Mouse (Mus musculus): Measurements from ENCODE around the gene Ngly1.

DNA sequence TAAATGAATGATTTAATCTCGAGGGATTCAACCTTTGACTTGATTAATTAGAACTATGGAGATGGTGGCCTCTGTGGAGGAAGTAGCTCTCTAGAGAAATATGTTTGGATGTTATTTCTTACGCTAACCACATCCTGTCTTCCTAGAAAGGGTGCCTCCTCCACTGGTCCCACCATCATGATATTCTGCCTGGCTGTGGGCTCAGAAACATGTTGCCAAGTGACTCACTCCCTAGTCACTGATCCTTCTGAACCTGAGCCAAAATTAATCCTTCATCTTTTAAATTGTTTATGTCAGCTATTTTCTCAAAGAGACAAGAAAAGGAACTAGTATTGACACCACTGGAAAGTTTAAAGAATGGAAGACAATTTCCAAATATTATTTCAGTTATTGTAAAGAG is 7.1 kb downstream of the Ngly1 start:
- TF ChIP-seq CTCF (IDR thresholded peaks at IDR 0.05) (no peak), POLR2A (IDR thresholded peaks at IDR 0.05; ENCODE audit: insufficient read depth, low read depth, low read length) (no peak), EP300 (IDR thresholded peaks at IDR 0.05; ENCODE audit: insufficient read depth, low read depth, low read length) (no peak)

Measured in heart, adult 2 months (tissue).